Mouse (Mus musculus) cerebellum, adult 18-20 months (tissue): ENCODE measurements around the gene Csk.

Experiments used
- DNase-seq, 2 experiments: peaks; one replicate each; pipeline ENCODE4 v3.0.0; 2021

Csk gene

GRCm38 (mm10) chr9:57637272-57637671 is 16.2 kb downstream of the Csk start:
- no peak for DNase-seq

GRCm38 (mm10) chr9:57633481-57634024 is 19.9 kb downstream of the Csk start:
- DNase-seq: no peak

DNA sequence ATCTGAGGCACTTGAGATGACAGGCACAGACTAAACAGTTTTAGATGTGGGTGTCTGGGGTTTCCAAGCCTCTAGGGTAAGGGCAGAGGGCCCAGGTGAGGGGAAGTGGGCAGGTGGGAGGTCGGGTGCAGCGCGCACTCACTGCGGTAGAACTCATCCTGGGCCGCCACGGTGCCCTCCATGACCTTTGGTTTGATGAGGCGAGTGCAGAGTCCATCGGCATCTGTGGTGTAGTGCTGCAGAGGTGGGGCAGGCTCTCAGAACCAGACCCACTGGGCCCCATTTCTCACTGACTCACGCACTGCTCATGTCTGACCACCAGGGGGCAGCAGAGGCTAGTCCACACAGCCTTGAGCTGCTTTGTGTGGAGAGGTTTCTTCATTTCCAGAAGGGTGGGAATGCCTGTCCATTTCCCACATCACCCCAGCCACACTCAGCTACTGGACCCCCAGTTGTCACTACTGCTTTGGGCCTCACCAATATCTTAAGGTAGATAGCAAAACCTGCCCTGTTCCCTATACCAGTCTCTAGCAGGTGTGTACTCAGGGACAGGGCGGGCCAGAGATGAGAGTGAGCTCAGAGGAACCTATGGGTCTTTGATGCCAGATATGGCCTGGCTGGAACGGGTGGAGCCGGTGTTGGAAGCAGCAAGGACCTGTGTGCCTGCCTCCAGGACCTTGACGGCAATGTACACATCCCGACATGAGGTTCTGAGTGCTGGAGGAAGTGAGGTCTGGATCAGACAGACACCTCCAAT is 24.1 kb downstream of the Csk start:
- DNase-seq: peak; percentile 78 to 83

- DNase-seq: no peak
Observed at GRCm38 (mm10) chr9:57628717-57629116, 24.7 kb downstream of the Csk start.

DNA sequence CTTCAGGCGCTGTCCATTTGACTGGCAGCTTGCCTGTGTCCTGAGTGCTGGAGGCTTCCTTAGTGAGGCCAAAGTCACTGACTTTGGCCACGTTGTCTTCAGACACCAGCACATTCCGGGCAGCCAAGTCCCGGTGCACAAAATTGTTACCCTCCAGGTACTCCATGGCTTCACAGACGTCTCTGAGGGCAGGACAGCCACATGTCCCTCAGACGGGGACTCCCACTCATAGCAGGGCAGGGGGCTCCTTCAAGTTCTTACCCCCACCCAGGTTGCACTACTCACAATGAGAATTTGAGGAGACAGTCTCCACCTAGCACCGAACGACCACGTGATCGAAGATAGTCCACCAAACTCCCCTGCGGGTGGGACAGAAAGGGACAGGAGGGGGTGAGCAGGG is 25.5 kb downstream of the Csk start:
- no peak for DNase-seq

GRCm38 (mm10) chr9:57627191-57627590 is 26.2 kb downstream of the Csk start:
- no peak for DNase-seq

- DNase-seq: peak in 1 of 2 experiments; percentile 50
Observed at GRCm38 (mm10) chr9:57625674-57626500, 27.5 kb downstream of the Csk start.

DNA sequence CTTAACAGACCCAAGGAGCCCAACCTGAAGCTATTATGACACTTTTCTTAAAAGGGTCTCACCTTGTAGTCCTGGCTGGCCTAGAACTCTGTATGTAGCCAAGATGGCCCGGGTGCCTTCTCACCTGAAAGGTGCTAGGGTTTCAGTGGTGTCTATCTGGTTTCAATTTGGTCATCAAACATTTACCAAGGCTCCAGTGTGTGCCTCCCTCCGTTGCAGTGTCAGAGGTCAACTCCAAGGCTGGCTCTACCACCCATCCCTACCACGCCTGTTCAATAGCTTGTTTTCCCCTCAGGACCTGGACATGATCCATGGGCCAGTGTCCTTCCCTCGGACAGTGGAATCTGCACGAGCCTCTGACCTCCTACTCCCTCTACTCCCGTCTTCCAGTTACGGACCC is 29.1 kb downstream of the Csk start:
- DNase-seq: no peak

GRCm38 (mm10) chr9:57620674-57621073 is 32.8 kb downstream of the Csk start, which contains the start of gene Lman1l:
Lman1l (minus strand) TSS chr9:57620774.
- DNase-seq: no peak

DNA sequence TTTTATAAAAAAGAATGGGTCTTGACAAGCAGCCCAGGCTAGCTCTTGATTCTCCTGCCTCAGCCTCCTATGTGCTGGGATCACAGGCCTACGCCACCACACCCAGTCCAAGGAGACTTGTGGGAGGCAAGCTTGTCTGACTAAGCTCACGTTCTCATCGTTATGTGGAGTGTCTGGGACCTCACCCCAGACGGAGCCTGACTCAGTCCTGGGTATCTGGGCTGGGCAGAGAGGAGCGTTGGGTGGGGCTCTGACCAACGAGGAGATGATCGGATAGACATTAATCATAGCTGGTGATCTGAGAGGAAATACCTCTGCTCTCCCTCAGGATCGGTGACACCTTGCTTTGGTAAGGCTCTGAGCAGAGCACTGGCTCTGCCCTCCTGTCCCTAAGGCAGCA is 34.6 kb downstream of the Csk start:
- no peak for DNase-seq

- DNase-seq: no peak
Observed at GRCm38 (mm10) chr9:57617556-57618169, 35.8 kb downstream of the Csk start.

GRCm38 (mm10) chr9:57614786-57615185 is 38.6 kb downstream of the Csk start:
- no peak for DNase-seq

GRCm38 (mm10) chr9:57613975-57614374 is 39.5 kb downstream of the Csk start:
- DNase-seq: no peak

DNA sequence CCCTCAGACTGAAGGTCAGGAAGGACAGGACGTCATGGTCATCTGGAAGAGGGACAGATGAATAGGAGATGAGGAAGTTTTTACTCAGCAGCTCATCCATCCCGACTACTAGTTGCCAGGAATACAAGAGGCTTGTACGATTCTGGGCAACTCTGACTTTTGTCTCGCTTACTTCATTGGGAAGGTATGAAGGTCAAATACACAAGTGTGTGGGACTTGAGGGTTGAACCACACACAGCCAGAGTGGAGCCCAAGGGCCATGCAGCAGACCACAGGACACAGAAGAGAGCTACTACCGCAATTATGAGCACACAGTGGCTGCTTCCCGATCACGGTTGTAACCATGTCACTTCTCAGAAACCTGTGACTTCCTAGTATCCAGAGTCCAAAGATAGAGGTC is 40.8 kb downstream of the Csk start:
- no peak for DNase-seq

GRCm38 (mm10) chr9:57610359-57610826 is 43.0 kb downstream of the Csk start:
- DNase-seq: peak in 1 of 2 experiments; percentile 42

DNA sequence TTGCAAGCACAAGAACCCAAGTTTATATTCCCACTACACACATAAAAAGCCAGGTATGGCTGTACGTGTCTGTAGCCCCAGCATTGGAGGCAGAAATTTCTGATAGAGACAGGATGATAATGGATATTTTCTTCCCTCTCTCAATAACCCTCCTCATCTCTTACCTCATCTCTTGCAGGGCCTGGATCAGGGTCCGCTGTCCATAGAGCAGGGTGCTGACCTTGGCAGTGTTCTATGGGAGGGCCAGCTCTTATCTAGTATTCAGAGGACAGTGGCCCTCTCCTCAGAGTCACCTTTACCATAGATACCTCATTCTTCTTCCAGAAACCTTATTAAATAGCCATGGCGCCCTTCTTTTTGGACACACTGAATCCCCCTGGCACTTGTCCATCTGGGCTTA is 43.6 kb downstream of the Csk start:
- DNase-seq: no peak

DNA sequence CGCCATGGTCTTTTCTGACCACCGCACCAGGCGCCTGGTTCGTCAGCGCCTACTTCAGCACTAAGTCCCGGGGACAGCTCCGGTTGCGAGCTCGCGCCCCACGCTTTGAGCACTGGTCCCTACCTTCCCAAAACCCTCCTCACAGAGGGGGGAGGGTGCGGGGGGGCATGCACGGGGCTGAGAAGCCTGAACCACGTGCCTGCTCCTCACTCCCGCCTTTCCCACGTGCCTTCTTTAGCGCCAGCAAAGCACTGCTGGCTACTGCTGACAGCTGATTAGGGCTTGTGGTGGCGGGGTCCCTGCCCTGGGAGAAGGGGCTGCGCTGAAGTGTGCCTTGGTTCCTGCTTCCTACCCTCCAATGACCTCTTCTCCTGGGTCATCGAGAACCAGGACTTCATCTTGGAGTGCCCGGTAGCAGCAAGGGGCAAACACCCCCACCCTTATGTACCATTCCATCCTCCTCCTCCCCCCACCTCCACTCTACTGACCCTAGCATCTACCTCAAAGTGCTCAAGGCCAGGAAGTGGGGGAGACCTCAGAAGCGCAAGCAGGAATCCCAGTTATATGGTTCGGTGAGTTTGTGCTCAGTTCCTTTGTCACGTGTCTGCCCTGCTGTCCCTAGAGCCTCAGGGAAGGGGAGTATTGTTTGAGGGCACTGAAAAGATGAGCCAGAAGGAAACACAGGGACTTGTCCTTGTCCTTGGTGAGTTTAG is 47.1 kb downstream of the Csk start, which contains the start of gene Cplx3:
Cplx3 (minus strand) TSS at position 143 of the 713 bp plus-strand sequence.
- DNase-seq: no peak

GRCm38 (mm10) chr9:57605503-57605902 is 47.9 kb downstream of the Csk start:
- no peak for DNase-seq

GRCm38 (mm10) chr9:57604875-57605274 is 48.6 kb downstream of the Csk start:
- no peak for DNase-seq

- no peak for DNase-seq
Observed at GRCm38 (mm10) chr9:57602098-57602497, 51.3 kb downstream of the Csk start.

DNA sequence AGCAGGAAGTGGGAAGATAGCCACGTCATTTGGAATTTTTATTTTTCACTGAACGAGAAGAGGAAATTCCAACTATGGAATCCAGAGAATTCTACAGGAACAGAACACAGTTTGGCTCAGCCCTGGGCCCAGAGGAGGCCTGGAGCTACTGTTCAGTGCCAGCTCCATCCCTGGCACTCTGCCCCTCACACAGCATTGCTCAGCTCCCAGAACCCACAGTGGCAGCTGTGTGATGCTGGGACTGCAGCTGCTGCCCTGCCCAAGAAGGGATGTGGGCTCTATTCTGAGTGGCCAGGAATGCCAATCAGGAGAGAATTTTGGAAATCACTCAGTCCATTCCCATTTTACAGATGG is 52.1 kb downstream of the Csk start:
- DNase-seq: peak in 1 of 2 experiments; percentile 45

DNA sequence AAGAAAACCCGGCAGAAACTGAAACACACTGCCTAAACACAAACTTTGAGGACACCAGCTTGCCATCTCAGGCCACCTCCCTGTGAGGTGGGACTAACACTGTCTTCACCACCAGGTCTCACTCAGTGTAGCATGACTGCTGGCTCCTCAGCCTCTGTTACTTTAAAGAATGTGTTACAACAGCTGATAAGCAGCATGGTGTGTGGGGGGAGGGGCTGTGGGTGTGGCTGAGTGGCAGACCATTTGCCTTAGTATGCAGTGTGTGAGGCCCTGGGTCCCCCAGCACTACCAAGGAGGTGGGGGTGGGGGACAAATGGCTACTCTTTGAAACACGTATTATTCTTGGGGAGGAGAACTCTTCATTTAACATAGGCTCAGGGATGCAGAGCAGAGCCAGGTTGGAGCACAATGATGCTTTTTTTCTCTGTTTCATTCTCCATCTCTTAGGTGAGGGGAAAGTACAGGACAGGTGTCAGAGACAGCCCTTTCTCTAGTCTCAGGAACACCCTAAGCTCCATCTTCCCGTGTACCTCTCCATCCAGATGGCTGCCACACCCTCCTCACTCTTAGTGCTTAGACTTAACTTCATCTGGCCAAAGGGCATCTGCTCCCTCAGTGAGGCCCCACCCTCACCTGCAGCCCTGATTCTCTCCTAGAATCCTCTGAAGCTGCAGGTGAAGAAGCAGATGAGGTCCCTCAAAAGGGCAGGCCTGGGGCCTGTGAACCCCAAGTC is 52.6 kb downstream of the Csk start:
- no peak for DNase-seq
